Mouse (Mus musculus): ENCODE results near the gene Tiam1.

GRCm38 (mm10) chr16:89789792-89790434, 353.7 kb downstream of the Tiam1 start:
- TF ChIP-seq CTCF (IDR thresholded peaks at IDR 0.05; ENCODE audit: low read depth): no peak
- TF ChIP-seq EP300 (IDR thresholded peaks at IDR 0.05; ENCODE audit: low read depth): no peak

All from liver, embryonic 14.5 days (tissue).